In the genomic region with DNA sequence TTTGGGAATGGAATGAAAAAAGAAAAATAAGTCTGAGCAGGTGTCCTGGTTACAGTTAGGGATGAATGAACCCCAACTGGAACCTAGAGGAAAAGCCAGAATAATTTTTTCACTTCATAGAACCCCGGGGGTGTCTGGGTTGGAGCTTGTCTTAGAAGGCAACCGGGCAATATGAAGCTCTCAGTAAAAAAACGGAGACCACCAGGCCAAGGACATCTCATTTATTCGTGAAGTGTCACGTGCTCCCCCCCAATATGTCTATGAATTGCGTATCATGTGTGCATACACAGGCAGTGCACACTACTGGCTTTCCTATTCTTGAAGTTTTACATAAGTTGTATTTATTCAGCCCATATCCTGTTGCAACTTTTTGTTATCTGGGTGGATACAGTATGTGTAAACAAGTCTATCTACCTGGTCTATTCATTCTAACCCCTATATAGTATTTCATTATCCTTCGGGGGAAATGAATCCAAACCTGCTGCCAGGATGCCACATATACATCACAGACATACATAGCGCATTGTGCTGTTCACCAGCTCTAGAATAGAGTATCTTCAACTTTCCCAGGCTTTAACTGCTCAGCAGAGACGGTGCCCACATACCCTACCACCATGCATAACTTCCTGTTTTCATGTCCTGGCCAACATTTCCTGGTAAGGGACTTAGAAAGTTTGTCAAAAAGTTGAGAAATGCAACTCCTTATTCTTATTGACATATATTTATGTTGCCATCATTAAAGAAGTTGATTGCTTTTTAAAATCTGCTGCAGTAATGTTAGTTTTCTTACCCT, we compare ENCODE assay signal across 8 mouse cellular contexts. TPM values are rescaled to one million over a fixed set of nuclear protein-coding genes. Genes with fewer than 3 reads are reported as not detected.
A peak's percentile ranks its signal among the peaks of the same experiment; 100 is the strongest.
DNase-seq lines count a peak whose midpoint lies in the region; ATAC-seq and TF ChIP-seq lines count a peak whose summit lies in the region.

No protein-coding gene starts in this region.

- peak overlapping the region; percentile 92 for H3K9ac ChIP-seq in embryonic facial prominence, embryonic 11.5 days (replicated peaks; ENCODE audit: low read length)
- peak overlapping the region; percentile 80 for H3K9ac ChIP-seq in neural tube, embryonic 15.5 days (replicated peaks)

- 0 out of 2 replicates have a peak, but pooled peaks cover 2% of the 10 kb centered on the region for H3K4me1 ChIP-seq in lung, adult 2 months (ENCODE audit: control insufficient read depth, insufficient read depth, low read length)
- no peaks in the 10 kb centered on the region for H3K4me1 ChIP-seq in embryonic facial prominence, embryonic 11.5 days (ENCODE audit: control insufficient read depth, insufficient read depth, low read length)
- peaks cover 20% of the 10 kb centered on the region for H3K4me1 ChIP-seq in limb, embryonic 10.5 days
- H3K4me1 ChIP-seq in neural tube, embryonic 15.5 days, result peaks cover 26% of the 10 kb centered on the region

- no peaks in the 10 kb centered on the region for H3K27me3 ChIP-seq in embryonic facial prominence, embryonic 11.5 days (ENCODE audit: control insufficient read depth, insufficient read depth, low read length)
- no peaks in the 10 kb centered on the region for H3K27me3 ChIP-seq in limb, embryonic 10.5 days (ENCODE audit: low read depth, poor library complexity, severe bottlenecking)
- H3K27me3 ChIP-seq in neural tube, embryonic 15.5 days (replicated peaks), result no peaks in the 10 kb centered on the region

- no peak for TF ChIP-seq CTCF in lung, adult 2 months (IDR thresholded peaks at IDR 0.05; ENCODE audit: insufficient read depth, low read length)

- no peak for ATAC-seq in embryonic facial prominence, embryonic 11.5 days (replicated peaks; ENCODE audit: insufficient number of reproducible peaks, low FRiP score, low TSS enrichment, low read depth)
- ATAC-seq in neural tube, embryonic 15.5 days (ENCODE audit: low FRiP score), result no peak

- no peaks in the 10 kb centered on the region for H3K9me3 ChIP-seq in embryonic facial prominence, embryonic 11.5 days (replicated peaks; ENCODE audit: control insufficient read depth, low read length)
- no peaks in the 10 kb centered on the region for H3K9me3 ChIP-seq in limb, embryonic 10.5 days (replicated peaks)
- no peaks in the 10 kb centered on the region for H3K9me3 ChIP-seq in neural tube, embryonic 15.5 days (replicated peaks)

- H3K4me2 ChIP-seq in embryonic facial prominence, embryonic 11.5 days (ENCODE audit: low read depth, low read length), result peak overlapping the region; percentile 51
- H3K4me2 ChIP-seq in neural tube, embryonic 15.5 days, result peak overlapping the region; percentile 64

- DNase-seq in lung, adult 2 months, result no peak
- no peak for DNase-seq in lung, postnatal 4 days
- no peak for DNase-seq in embryonic facial prominence, embryonic 11.5 days (ENCODE audit: low spot score)
- no peak for DNase-seq in limb, embryonic 10.5 days (ENCODE audit: low spot score)
- no peak for DNase-seq in frontal cortex, postnatal 36 days (ENCODE audit: low spot score in 2 of 2)
- DNase-seq in ovary, postnatal 14 days (ENCODE audit: low spot score), result no peak
- DNase-seq in right cerebral cortex, postnatal 14 days, result no peak

- H3K4me3 ChIP-seq in lung, adult 2 months (replicated peaks; ENCODE audit: extremely low read depth, low read depth, low read length), result peak overlapping the region; percentile 70
- H3K4me3 ChIP-seq in embryonic facial prominence, embryonic 11.5 days (ENCODE audit: low read depth, low read length), result peak overlapping the region; percentile 79
- H3K4me3 ChIP-seq in limb, embryonic 10.5 days, result peak overlapping the region; percentile 67
- peak overlapping the region; percentile 81 for H3K4me3 ChIP-seq in neural tube, embryonic 15.5 days (replicated peaks)

- H3K27ac ChIP-seq in embryonic facial prominence, embryonic 11.5 days (replicated peaks; ENCODE audit: low read depth, low read length), result no peak overlapping the region
- H3K27ac ChIP-seq in limb, embryonic 10.5 days, result peak overlapping the region; percentile 94
- peak overlapping the region; percentile 90 for H3K27ac ChIP-seq in neural tube, embryonic 15.5 days (replicated peaks)

- TF ChIP-seq POLR2A in lung, adult 2 months (IDR thresholded peaks at IDR 0.05; ENCODE audit: borderline replicate concordance, extremely low read depth, low read depth, low read length), result no peak

- no peaks in the 10 kb centered on the region for H3K36me3 ChIP-seq in embryonic facial prominence, embryonic 11.5 days (replicated peaks; ENCODE audit: control insufficient read depth, insufficient read depth, low read depth, low read length)
- H3K36me3 ChIP-seq in limb, embryonic 10.5 days, result peaks cover 10% of the 10 kb centered on the region
- peaks cover 4% of the 10 kb centered on the region for H3K36me3 ChIP-seq in neural tube, embryonic 15.5 days

- WGBS in lung, adult 2 months, result 40% methylated on average over 9 of the region's 9 CpGs
- WGBS in embryonic facial prominence, embryonic 11.5 days, result 61% methylated on average over 9 of the region's 9 CpGs
- 63% methylated on average over 9 of the region's 9 CpGs for WGBS in limb, embryonic 10.5 days
- 59% methylated on average over 9 of the region's 9 CpGs for WGBS in neural tube, embryonic 15.5 days

RNA-seq across cellular contexts. Expression of a gene that starts 0.8 kb away (rescaled TPM):
- 19.7 and 20.6 TPM in 2 replicates for polyA plus RNA-seq in lung, adult 2 months (2012; rRNA removed)
- 7.7 and 7.8 TPM in 2 replicates for polyA plus RNA-seq in embryonic facial prominence, embryonic 11.5 days (2014; fragmentation: Nextera tagmentation; extraction: Ambion mirVana)
- polyA plus RNA-seq in limb, embryonic 10.5 days (2016; fragmentation: Nextera tagmentation; extraction: Ambion mirVana), result 12.0 and 13.6 TPM in 2 replicates
- polyA plus RNA-seq in neural tube, embryonic 15.5 days (2015; fragmentation: Nextera tagmentation; extraction: Ambion mirVana), result 13.4 and 14.8 TPM in 2 replicates

RNA-seq across cellular contexts. Expression of a gene that starts 36.9 kb away (rescaled TPM):
- 23.6 and 25.1 TPM in 2 replicates for polyA plus RNA-seq in lung, adult 2 months (2012; rRNA removed)
- polyA plus RNA-seq in embryonic facial prominence, embryonic 11.5 days (2014; fragmentation: Nextera tagmentation; extraction: Ambion mirVana), result 21.3 and 25.6 TPM in 2 replicates
- polyA plus RNA-seq in limb, embryonic 10.5 days (2016; fragmentation: Nextera tagmentation; extraction: Ambion mirVana), result 24.4 and 27.5 TPM in 2 replicates
- 19.4 and 21.9 TPM in 2 replicates for polyA plus RNA-seq in neural tube, embryonic 15.5 days (2015; fragmentation: Nextera tagmentation; extraction: Ambion mirVana)
